Mouse (Mus musculus) B cell, adult 2 months (primary cell): ENCODE data around the gene Mcrip2.

ENCODE experiments used
- DNase-seq, 2 experiments: peaks; one replicate each; pipeline ENCODE4 v3.0.0; 2022

The Mcrip2 gene

GRCm38 (mm10) chr17:25863681-25864080 lies 4.9 kb downstream of the Mcrip2 start:
- DNase-seq, result no peak

DNA sequence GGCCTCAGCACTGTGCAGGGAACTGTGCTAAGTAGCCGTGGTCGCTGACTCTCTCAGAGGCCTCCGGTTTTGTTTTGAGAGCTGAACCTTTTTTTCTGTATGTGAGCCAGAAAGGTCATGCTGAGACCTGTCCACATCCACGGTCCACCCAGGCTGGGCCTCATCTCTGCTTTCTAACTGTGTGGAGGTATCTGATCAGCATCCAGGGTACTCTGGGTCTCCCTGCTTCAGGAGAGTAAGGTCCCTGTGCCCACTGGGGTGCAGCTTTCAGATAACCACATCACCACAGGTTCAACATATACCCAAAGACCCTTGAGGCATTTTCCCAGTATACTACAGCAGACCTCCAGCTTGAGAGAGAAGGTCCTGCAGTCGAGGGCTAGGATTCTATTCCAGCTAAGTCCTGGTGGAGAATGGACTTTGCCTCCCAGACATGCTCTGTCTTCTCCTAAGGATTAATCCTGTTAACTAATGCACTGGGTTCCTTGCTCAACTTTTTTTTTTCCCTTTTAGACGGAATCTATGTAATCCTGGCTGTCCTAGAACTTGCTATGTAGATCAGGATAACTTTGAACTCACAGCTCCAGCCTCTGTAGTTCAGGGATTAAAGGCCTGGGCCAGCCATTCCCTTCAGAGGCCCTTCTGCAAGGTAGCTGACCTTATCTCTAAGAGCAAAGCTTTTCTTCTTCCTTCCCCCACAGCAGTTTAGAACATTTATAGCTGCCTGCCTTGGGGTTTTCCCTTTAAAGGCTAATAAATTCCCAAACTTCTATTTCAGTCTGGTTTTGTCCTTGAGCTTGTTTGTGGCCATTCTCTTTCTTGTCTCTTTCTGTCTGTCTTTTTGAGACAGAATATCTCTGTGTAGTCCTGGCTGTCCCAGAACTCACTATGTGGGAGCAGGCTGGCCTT lies 6.6 kb downstream of the Mcrip2 start:
- DNase-seq, result no peak

DNA sequence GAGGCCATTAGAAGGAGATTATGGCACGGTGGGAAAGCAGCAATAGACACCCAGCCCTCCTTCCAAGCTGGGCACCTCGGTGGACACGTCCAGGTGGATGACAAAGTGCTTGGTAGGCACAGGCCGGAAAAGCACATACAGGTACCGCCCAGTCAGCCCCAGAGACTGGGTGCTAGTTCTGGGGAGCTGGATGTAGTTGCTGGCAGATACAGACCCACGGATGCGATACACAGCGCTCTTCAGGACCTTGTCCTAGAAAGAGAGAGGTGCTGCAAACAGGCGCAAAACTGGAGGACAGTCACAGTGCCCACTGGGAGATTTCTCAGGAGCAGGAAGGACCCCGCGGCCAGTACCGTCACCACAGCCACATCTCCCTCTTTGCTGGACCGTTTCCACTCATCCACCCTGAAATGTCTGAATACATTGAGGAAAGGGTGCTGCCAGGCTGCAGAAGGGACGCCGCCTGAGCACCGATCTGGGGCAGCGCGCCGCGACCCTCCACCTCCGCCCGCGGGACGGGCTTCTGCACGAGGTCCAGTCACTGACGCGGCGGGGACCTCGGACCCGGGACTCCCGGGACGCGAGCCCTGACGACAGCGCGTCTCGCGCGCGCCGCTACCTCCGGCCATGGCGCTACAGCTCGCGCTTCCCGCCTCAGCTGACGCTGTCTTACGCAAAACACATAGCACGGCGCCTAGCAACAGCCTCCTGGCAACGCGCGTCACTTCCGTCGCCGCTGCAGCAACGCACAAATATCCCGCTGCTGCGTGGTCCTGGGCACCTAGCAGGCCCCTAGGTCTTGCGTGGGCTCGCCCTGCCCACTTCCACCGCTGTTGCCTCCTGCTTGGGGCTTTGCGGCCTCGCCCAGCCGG lies 7.5 kb downstream of the Mcrip2 start, which contains the start of gene Wdr90:
Wdr90 (minus strand) TSS at position 670 of the 872 bp plus-strand sequence.
- DNase-seq, result peak; percentile 89 to 90

GRCm38 (mm10) chr17:25860229-25860628 lies 8.3 kb downstream of the Mcrip2 start:
- no peak for DNase-seq

DNA sequence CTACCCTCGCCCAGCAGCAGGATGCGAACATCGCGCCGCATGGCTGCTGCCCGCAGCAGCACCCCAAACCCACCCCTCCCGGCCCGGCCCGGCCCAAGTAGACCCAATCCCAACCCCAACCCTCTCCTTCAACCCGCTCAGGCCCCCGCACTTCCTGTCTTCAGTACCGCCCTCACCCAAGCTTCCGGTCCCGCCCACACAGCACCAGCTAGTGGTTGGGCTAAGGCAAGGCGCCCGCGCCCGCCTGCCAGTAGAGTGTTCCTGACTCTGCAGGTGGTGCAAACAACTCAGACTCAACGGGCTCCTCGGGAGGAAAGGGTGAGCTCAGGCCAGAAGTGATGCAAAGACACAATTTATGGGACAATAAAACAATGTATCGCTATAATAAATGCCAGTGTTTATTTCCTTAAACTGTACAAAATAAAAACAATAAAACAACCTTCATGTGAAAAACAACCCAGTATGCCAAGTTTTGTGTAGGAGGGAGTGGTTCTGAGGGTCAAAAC lies 24.1 kb downstream of the Mcrip2 start, which contains the start of gene Rhot2:
Rhot2 (minus strand) TSS at position 456 of the 506 bp plus-strand sequence.
- peak; percentile 96 to 97 for DNase-seq

- DNase-seq, result no peak
Measured at GRCm38 (mm10) chr17:25843636-25844395, 24.7 kb downstream of the Mcrip2 start.

DNA sequence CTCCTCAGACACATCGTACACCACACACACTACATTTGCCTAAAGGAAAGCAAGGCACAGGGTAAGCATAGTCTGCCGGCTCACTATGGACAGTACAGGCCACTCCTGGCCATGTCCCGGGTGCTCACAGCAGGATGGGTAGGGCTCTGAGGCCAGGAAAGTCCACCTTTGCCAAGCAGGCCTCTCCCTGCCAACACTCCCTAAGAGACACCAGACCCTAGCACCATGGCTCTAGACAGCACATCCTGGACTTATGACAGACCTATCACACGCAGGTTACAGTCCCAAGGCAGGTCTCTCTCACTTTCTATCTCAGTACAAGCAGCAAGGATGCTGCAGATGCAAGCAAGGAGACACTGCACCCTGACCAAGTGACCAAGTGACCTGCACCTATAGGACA lies 25.4 kb downstream of the Mcrip2 start:
- DNase-seq, result no peak

- no peak for DNase-seq
Measured at GRCm38 (mm10) chr17:25842509-25842908, 26.1 kb downstream of the Mcrip2 start.

DNA sequence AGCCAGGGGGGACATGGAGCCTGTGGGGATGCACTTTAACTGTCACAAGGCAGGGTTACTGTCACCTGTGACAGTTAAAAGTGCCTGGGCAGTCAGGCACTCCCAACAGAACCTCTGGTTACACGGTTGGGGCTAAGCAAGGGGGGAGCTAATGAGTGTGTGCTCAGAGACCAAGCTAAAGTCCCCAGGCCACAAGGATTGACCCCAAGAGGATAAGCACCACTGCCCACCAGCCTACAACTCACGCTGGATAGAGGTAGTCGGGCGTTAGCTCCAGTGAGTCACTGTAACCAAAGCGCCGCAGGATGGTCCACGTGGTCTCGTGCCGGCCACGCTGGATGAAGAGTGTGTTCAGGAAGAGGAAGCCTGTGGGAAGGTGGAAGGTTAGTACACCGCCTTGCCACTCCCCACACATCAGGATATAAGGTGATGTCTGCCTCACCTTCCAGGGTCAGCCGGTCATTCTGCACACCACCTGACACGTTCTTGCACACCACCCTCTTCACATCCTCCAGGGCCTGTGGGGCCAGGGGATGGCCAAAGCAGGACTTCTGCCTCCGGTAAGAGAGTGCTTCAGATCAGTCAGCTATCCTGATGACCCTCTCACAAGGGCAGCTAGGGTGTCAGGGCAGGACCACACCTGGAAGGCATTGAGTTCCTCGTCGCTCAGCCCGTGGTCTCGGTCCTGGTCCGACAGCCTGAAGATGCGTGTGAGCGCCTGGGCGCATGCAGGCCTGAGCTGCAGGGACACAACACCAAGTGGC lies 27.3 kb downstream of the Mcrip2 start, which contains the start of gene Gm20683:
Gm20683 (minus strand) TSS at position 647 of the 764 bp plus-strand sequence.
- DNase-seq, result no peak

DNA sequence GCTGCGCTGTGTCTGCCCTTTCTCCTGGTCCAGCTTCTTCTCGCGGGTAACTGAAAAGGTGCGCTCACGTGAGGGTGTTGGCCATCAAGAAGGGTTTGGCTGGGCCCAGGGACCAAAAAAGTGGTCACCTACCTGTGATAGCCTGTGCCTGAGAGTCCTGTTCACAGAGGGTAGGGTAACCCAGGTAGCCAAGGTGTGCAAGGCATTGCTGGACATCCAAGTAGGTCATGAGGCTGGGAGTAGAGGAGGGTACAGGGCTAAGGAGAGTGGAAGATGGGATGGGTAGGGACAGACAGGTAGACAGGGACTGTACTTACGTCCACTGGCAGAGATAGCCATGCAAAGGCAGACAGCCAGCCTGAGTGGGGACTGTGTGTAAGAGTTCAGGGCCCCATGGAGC lies 28.0 kb downstream of the Mcrip2 start:
- no peak for DNase-seq

- DNase-seq, result no peak
Measured at GRCm38 (mm10) chr17:25839455-25840235, 28.9 kb downstream of the Mcrip2 start.

DNA sequence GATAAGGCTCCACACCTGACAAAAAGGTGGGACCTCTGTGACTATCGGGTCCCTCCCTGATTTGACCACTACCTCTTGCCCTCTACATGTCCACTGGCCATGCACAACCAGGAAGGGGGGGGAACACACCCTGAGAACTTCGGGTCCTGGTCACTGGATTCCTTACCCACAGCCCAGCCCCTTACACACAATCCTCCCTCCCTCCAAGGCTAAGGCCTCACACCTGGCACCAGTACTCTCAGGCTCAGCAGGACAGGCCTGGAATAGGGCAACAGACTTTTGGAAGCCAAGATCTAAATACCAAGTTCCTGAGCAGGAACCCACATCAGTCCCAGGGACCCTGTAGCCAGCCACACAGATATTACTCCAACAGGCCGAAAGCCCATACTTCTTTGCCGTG lies 29.7 kb downstream of the Mcrip2 start:
- no peak for DNase-seq

GRCm38 (mm10) chr17:25837533-25837932 lies 31.0 kb downstream of the Mcrip2 start:
- no peak for DNase-seq

DNA sequence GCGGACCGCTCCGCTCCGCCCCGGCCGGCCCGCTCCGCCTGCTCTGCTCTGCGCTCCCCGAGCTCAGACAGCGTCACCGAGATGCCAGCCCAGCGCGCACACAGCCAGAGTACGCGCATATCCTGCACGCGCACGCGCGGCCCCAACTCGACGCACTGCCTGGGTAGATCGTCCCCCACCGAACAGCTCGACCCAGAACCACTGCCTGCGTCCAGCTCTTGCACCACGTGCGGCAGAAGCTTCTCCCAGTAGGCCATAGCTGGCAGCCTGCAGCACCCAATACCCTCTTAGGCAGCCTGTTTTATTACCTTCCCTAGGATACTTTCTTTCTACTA lies 31.5 kb downstream of the Mcrip2 start, which contains the start of gene Rhbdl1:
Rhbdl1 (minus strand) TSS at position 220 of the 335 bp plus-strand sequence.
- peak; percentile 38 to 42 for DNase-seq

GRCm38 (mm10) chr17:25836397-25837075 lies 32.0 kb downstream of the Mcrip2 start:
- DNase-seq, result no peak

- DNase-seq, result no peak
Measured at GRCm38 (mm10) chr17:25835816-25836215, 32.7 kb downstream of the Mcrip2 start.

DNA sequence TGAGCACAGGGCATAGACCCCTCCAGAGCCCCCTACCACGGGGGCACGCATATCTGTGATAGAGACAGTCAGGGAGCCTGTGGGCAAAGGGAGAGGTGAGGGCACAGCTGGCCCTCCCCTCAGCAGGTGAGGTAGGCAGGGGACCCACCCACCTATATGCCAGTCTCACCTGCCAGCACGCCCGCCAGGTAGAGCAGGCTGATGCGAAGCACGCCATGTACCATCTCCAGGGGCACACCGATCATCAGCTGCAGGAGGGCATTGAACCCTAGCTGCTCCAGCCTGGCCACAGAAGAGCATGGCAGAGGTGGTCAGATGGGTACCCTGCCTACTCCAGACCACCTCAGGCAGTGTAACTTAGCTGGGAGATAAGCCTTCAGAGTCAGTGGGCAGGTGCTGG lies 33.3 kb downstream of the Mcrip2 start:
- DNase-seq, result no peak

DNA sequence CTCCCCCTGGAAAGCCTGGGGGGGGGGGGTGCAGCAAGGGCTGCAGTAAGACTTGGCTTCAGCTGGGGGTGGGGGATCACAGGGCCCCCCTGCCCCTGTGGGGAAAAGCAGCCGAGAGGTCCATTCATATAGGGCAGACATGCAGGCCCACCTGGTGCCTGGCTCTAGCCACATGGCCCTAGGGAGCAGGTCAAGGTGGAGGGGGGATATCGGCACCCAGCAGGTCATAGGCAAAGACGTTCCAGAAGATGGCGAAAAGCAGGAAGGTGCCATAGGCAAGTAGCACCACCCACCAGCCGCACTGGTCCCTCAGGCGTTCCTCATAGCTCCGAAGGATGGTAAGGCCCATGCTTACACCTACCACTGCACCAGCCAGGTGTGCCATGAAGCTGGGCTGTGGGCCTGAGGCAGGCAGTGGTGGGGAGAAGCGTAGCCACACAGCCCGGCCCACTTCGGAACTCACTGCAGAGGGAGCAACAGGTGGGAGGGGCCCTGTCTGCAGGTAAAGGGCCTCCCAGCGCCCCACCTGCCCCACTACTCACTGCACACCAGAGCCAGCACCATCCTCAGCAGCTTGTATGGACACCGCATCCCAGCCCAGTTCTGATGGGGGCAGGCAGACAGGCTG lies 33.9 kb downstream of the Mcrip2 start:
- DNase-seq, result no peak

- DNase-seq, result no peak
Measured at GRCm38 (mm10) chr17:25833961-25834594, 34.5 kb downstream of the Mcrip2 start.
